Mouse (Mus musculus): ENCODE measurements around the gene Acvr2a.
"Not testable (repeated sequence)": the region's sequence is repeated elsewhere in the genome, so short reads cannot be mapped to it uniquely, and the experiment has no call there.

Acvr2a gene

GRCm38 (mm10) chr2:48813371-48814222 lies at the start of gene Acvr2a:
Gene Acvr2a (plus strand): TSS chr2:48814109.
- peak; percentile 46 for DNase-seq (ENCODE audit: extremely low read depth, low read depth)

- no peak for DNase-seq (ENCODE audit: extremely low read depth, low read depth)
These were observed 47.4 kb upstream of the Acvr2a start for GRCm38 (mm10) chr2:48766513-48766912.

- no peak for DNase-seq (ENCODE audit: extremely low read depth, low read depth)
These were observed 46.1 kb upstream of the Acvr2a start for GRCm38 (mm10) chr2:48767778-48768177.

- no peak for DNase-seq (ENCODE audit: extremely low read depth, low read depth)
These were observed 45.7 kb upstream of the Acvr2a start for GRCm38 (mm10) chr2:48768219-48768618.

- DNase-seq (ENCODE audit: extremely low read depth, low read depth): no peak
These were observed 43.8 kb upstream of the Acvr2a start for GRCm38 (mm10) chr2:48770100-48770499.

GRCm38 (mm10) chr2:48770634-48771033 lies 43.3 kb upstream of the Acvr2a start:
- no peak for DNase-seq (ENCODE audit: extremely low read depth, low read depth)

- no peak for DNase-seq (ENCODE audit: extremely low read depth, low read depth)
These were observed 38.6 kb upstream of the Acvr2a start for GRCm38 (mm10) chr2:48775281-48775680.

- DNase-seq (ENCODE audit: extremely low read depth, low read depth): no peak
These were observed 25.0 kb upstream of the Acvr2a start for GRCm38 (mm10) chr2:48788901-48789300.

- DNase-seq (ENCODE audit: extremely low read depth, low read depth): no peak
These were observed 522 bp downstream of the Acvr2a start for GRCm38 (mm10) chr2:48814223-48815038.

GRCm38 (mm10) chr2:48815039-48815590 lies 1.2 kb downstream of the Acvr2a start:
- no peak for DNase-seq (ENCODE audit: extremely low read depth, low read depth)

GRCm38 (mm10) chr2:48816141-48817028 lies 2.5 kb downstream of the Acvr2a start:
- DNase-seq (ENCODE audit: extremely low read depth, low read depth): peak; percentile 53

- DNase-seq (ENCODE audit: extremely low read depth, low read depth): no peak
These were observed 12.0 kb downstream of the Acvr2a start for GRCm38 (mm10) chr2:48825878-48826277.

- no peak for DNase-seq (ENCODE audit: extremely low read depth, low read depth)
These were observed 12.5 kb downstream of the Acvr2a start for GRCm38 (mm10) chr2:48826380-48826779.

GRCm38 (mm10) chr2:48830492-48830891 lies 16.6 kb downstream of the Acvr2a start:
- DNase-seq (ENCODE audit: extremely low read depth, low read depth): no peak

- no peak for DNase-seq (ENCODE audit: extremely low read depth, low read depth)
These were observed 18.4 kb downstream of the Acvr2a start for GRCm38 (mm10) chr2:48832305-48832704.

GRCm38 (mm10) chr2:48833884-48834450 lies 20.1 kb downstream of the Acvr2a start:
- DNase-seq (ENCODE audit: extremely low read depth, low read depth): no peak

- no peak for DNase-seq (ENCODE audit: extremely low read depth, low read depth)
These were observed 27.9 kb downstream of the Acvr2a start for GRCm38 (mm10) chr2:48841611-48842470.

GRCm38 (mm10) chr2:48846689-48847398 lies 32.9 kb downstream of the Acvr2a start:
- no peak for DNase-seq (ENCODE audit: extremely low read depth, low read depth)

- not testable (repeated sequence) for DNase-seq (ENCODE audit: extremely low read depth, low read depth)
These were observed 51.7 kb downstream of the Acvr2a start for GRCm38 (mm10) chr2:48865596-48865995.

Measured in MEL-GATA-1-ER (cell line).